ENCODE assay signal across 28 mouse cellular contexts in genomic region chr2:126053657-126054056, GRCm38 (mm10). TPM values are rescaled to one million over a fixed set of nuclear protein-coding genes. Genes with fewer than 3 reads are reported as not detected.
A peak's percentile ranks its signal among the peaks of the same experiment; 100 is the strongest.
DNase-seq lines count a peak whose midpoint lies in the region; ATAC-seq lines count a peak whose summit lies in the region.
"Had no signal": no experiment of that assay in that cellular context is flagged by ENCODE, and none has a peak within 500 bp of the region (broad histone marks: within the 10 kb centered on the region; RNA-seq: fewer than 3 reads in every experiment).

No protein-coding gene starts in this region.

- no peak for ATAC-seq in heart, embryonic 12.5 days (ENCODE audit: insufficient number of reproducible peaks, low FRiP score)
- ATAC-seq in midbrain, embryonic 11.5 days (ENCODE audit: low FRiP score), result no peak
- ATAC-seq in midbrain, embryonic 14.5 days (ENCODE audit: low FRiP score, low TSS enrichment), result no peak
- ATAC-seq in limb, embryonic 13.5 days (ENCODE audit: low FRiP score, low read depth), result peak; percentile 48; the same call in 1 of the 2 replicates
- ATAC-seq: forebrain, embryonic 13.5 days; inflammation-experienced regulatory T-cells, adult 6 months; lung, postnatal 0 days; midbrain, embryonic 16.5 days had no signal

- H3K9ac ChIP-seq in heart, embryonic 12.5 days, result no peak overlapping the region
- H3K9ac ChIP-seq in midbrain, embryonic 11.5 days (ENCODE audit: low read length), result no peak overlapping the region
- H3K9ac ChIP-seq in midbrain, embryonic 14.5 days (replicated peaks; ENCODE audit: low read length), result no peak overlapping the region
- H3K9ac ChIP-seq in limb, embryonic 13.5 days, result no peak overlapping the region
- H3K9ac ChIP-seq: embryonic facial prominence, embryonic 13.5 days; forebrain, embryonic 13.5 days; hindbrain, embryonic 15.5 days; neural tube, embryonic 12.5 days had no signal

- no peak overlapping the region for H3K27ac ChIP-seq in heart, embryonic 12.5 days (ENCODE audit: poor library complexity, severe bottlenecking)
- H3K27ac ChIP-seq in midbrain, embryonic 11.5 days (ENCODE audit: low read depth, low read length), result no peak overlapping the region
- H3K27ac ChIP-seq in midbrain, embryonic 14.5 days (replicated peaks; ENCODE audit: low read depth, low read length), result no peak overlapping the region
- H3K27ac ChIP-seq in limb, embryonic 13.5 days, result no peak overlapping the region
- H3K27ac ChIP-seq: embryonic facial prominence, embryonic 13.5 days; forebrain, embryonic 13.5 days; hindbrain, embryonic 15.5 days; neural tube, embryonic 12.5 days had no signal

- H3K36me3 ChIP-seq in heart, embryonic 12.5 days, result no peaks in the 10 kb centered on the region
- H3K36me3 ChIP-seq in midbrain, embryonic 11.5 days (ENCODE audit: control insufficient read depth, insufficient read depth, low read length), result no peaks in the 10 kb centered on the region
- H3K36me3 ChIP-seq in midbrain, embryonic 14.5 days (ENCODE audit: control insufficient read depth, insufficient read depth, low read length), result no peaks in the 10 kb centered on the region
- no peaks in the 10 kb centered on the region for H3K36me3 ChIP-seq in limb, embryonic 13.5 days
- H3K36me3 ChIP-seq: embryonic facial prominence, embryonic 13.5 days; heart, embryonic 10.5 days; hindbrain, embryonic 10.5 days; hindbrain, embryonic 15.5 days; neural tube, embryonic 12.5 days had no signal

- H3K4me1 ChIP-seq in heart, embryonic 12.5 days (replicated peaks), result peaks cover 10% of the 10 kb centered on the region; the same call in 1 of the 2 replicates
- no peaks in the 10 kb centered on the region for H3K4me1 ChIP-seq in midbrain, embryonic 11.5 days (ENCODE audit: control insufficient read depth, insufficient read depth, low read length)
- no peaks in the 10 kb centered on the region for H3K4me1 ChIP-seq in midbrain, embryonic 14.5 days (ENCODE audit: control insufficient read depth, insufficient read depth, low read length)
- H3K4me1 ChIP-seq in limb, embryonic 13.5 days, result peaks cover 6% of the 10 kb centered on the region
- H3K4me1 ChIP-seq: forebrain, embryonic 13.5 days; hindbrain, embryonic 15.5 days had no signal

- no peak overlapping the region; the same call in 1 of the 2 replicates for H3K4me2 ChIP-seq in heart, embryonic 12.5 days
- no peak overlapping the region for H3K4me2 ChIP-seq in midbrain, embryonic 11.5 days
- H3K4me2 ChIP-seq in midbrain, embryonic 14.5 days (ENCODE audit: low read length), result no peak overlapping the region
- H3K4me2 ChIP-seq in limb, embryonic 13.5 days (replicated peaks), result no peak overlapping the region
- H3K4me2 ChIP-seq: embryonic facial prominence, embryonic 13.5 days; forebrain, embryonic 13.5 days; hindbrain, embryonic 15.5 days; liver, embryonic 11.5 days; neural tube, embryonic 12.5 days had no signal

- H3K9me3 ChIP-seq in heart, embryonic 12.5 days (replicated peaks), result no peaks in the 10 kb centered on the region
- no peaks in the 10 kb centered on the region for H3K9me3 ChIP-seq in midbrain, embryonic 11.5 days (ENCODE audit: control insufficient read depth, low read length)
- H3K9me3 ChIP-seq in midbrain, embryonic 14.5 days (ENCODE audit: control insufficient read depth, low read length), result no peaks in the 10 kb centered on the region
- H3K9me3 ChIP-seq in limb, embryonic 13.5 days, result no peaks in the 10 kb centered on the region
- H3K9me3 ChIP-seq: embryonic facial prominence, embryonic 13.5 days; forebrain, embryonic 13.5 days; heart, embryonic 10.5 days; hindbrain, embryonic 10.5 days; hindbrain, embryonic 15.5 days; neural tube, embryonic 12.5 days had no signal

- DNase-seq in heart, adult 11 months, result peak; percentile 82
- peak; percentile 39 for DNase-seq in midbrain, embryonic 11.5 days (ENCODE audit: low spot score, missing footprints)
- DNase-seq in midbrain, embryonic 14.5 days, result no peak
- DNase-seq in cerebellum, postnatal 36 days, result no peak
- DNase-seq in liver, result no peak
- DNase-seq: adrenal gland, postnatal 14 days; cerebellum, adult 11 months; cerebellum, adult 9-10 months; heart, postnatal 10 days; kidney, adult 11 months; kidney, postnatal 25 days; lung, postnatal 4 days; right cerebral cortex, adult 18-20 months; right cerebral cortex, postnatal 4 days; thymus, adult 2 months; thymus, postnatal 4 days had no signal

- WGBS in heart, embryonic 12.5 days, result 44% methylated on average over 5 of the region's 5 CpGs
- WGBS in midbrain, embryonic 11.5 days, result 75% methylated on average over 5 of the region's 5 CpGs
- 81% methylated on average over 5 of the region's 5 CpGs for WGBS in midbrain, embryonic 14.5 days
- WGBS in limb, embryonic 13.5 days, result 63% methylated on average over 5 of the region's 5 CpGs

- 0 out of 2 replicates have a peak, but pooled peaks cover 3% of the 10 kb centered on the region for H3K27me3 ChIP-seq in heart, embryonic 12.5 days (replicated peaks)
- no peaks in the 10 kb centered on the region for H3K27me3 ChIP-seq in midbrain, embryonic 11.5 days (ENCODE audit: control insufficient read depth, insufficient read depth, low read length)
- H3K27me3 ChIP-seq in midbrain, embryonic 14.5 days (ENCODE audit: control insufficient read depth, insufficient read depth, low read length), result no peaks in the 10 kb centered on the region
- no peaks in the 10 kb centered on the region for H3K27me3 ChIP-seq in limb, embryonic 13.5 days
- H3K27me3 ChIP-seq: embryonic facial prominence, embryonic 13.5 days; forebrain, embryonic 13.5 days; hindbrain, embryonic 15.5 days; neural tube, embryonic 12.5 days had no signal

- no peak overlapping the region for H3K4me3 ChIP-seq in heart, embryonic 12.5 days
- H3K4me3 ChIP-seq in midbrain, embryonic 11.5 days (ENCODE audit: low read depth, low read length), result no peak overlapping the region
- H3K4me3 ChIP-seq in midbrain, embryonic 14.5 days (replicated peaks; ENCODE audit: low read depth, low read length), result no peak overlapping the region
- no peak overlapping the region for H3K4me3 ChIP-seq in limb, embryonic 13.5 days
- H3K4me3 ChIP-seq: embryonic facial prominence, embryonic 13.5 days; forebrain, embryonic 13.5 days; heart, embryonic 10.5 days; hindbrain, embryonic 10.5 days; hindbrain, embryonic 15.5 days; neural tube, embryonic 12.5 days had no signal

RNA-seq across cellular contexts. Expression of gene Fgf7, which starts 19.2 kb away (rescaled TPM):
- polyA plus RNA-seq in heart, embryonic 12.5 days (2016; fragmentation: Nextera tagmentation; extraction: Ambion mirVana), result 0.73 and 0.85 TPM in 2 replicates
- 0.37 and 0.57 TPM in 2 replicates for polyA plus RNA-seq in midbrain, embryonic 11.5 days (2014; fragmentation: Nextera tagmentation; extraction: Ambion mirVana)
- 0.18 and 0.28 TPM in 2 replicates for polyA plus RNA-seq in midbrain, embryonic 14.5 days (2014; fragmentation: Nextera tagmentation; extraction: Ambion mirVana)
- polyA plus RNA-seq in limb, embryonic 13.5 days (2015; fragmentation: Nextera tagmentation; extraction: Ambion mirVana), result 11.1 and 13.2 TPM in 2 replicates
- polyA plus RNA-seq: inflammation-experienced regulatory T-cells, adult 6 months had no signal

Comparison
In these comparisons a context has a peak if more than half of its experiments do, and no peak if none do; other contexts are left out.
1. DNase-seq: peak in heart, adult 11 months (single experiment) and midbrain, embryonic 11.5 days (single experiment); none in midbrain, embryonic 14.5 days (single experiment), cerebellum, postnatal 36 days (0 of 2) and liver (single experiment).